Mouse (Mus musculus): ENCODE results near the gene Ccdc63.

GRCm38 (mm10) chr5:122093734-122094133, 46.9 kb downstream of the Ccdc63 start:
- TF ChIP-seq MAFK (IDR thresholded peaks at IDR 0.05; ENCODE audit: insufficient read depth, low read depth, low read length) (no peak), HCFC1 (IDR thresholded peaks at IDR 0.05; ENCODE audit: borderline replicate concordance, insufficient read depth, low read length) (no peak), CHD2 (IDR thresholded peaks at IDR 0.05; ENCODE audit: low read depth, low read length) (no peak)
